Mouse (Mus musculus): ENCODE data around the gene Srrt.

DNA sequence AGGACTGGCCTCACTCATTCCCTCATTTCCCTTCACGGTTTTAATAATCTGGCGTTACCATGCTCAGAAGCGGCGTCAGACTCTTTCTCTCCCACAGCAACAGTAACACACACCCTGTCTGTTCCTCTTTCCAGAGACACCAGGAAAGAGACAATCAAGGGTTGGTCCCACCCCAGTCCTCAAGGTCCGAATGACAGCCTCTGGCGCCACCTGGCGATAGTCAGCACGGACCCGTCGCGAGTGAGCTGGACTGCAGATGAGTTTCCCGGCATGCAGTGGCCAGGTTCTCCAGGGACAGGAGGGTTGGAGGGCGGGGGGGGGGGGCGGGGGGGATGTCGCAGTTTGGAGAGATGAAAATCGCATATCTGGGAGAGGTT, 20.8 kb downstream of the Srrt start:
- TF ChIP-seq ZC3H11A (IDR thresholded peaks at IDR 0.05; ENCODE audit: borderline replicate concordance, low read depth, low read length) (peak; percentile 76; the same call in 1 of the 2 replicates), MAFK (IDR thresholded peaks at IDR 0.05; ENCODE audit: insufficient read depth, low read depth, low read length) (no peak)

All from ES-E14 (cell line).